Mouse (Mus musculus) cerebellum, postnatal 36 days (tissue): ENCODE measurements at regions not wholly inside any gene's neighbourhood (a gene's known extent, or its start where the extent isn't known, plus 50 kb on each side); places are given as distances from the start of the nearest gene placed in this dataset.
"Not testable (repeated sequence)": the region's sequence is repeated elsewhere in the genome, so short reads cannot be mapped to it uniquely, and the experiment has no call there.

Source experiments
- DNase-seq, 2 experiments: peaks; one replicate each; pipeline ENCODE4 v3.0.0; 2021 to 2022; ENCODE audit warnings: mixed read lengths in 2 of 2

DNA sequence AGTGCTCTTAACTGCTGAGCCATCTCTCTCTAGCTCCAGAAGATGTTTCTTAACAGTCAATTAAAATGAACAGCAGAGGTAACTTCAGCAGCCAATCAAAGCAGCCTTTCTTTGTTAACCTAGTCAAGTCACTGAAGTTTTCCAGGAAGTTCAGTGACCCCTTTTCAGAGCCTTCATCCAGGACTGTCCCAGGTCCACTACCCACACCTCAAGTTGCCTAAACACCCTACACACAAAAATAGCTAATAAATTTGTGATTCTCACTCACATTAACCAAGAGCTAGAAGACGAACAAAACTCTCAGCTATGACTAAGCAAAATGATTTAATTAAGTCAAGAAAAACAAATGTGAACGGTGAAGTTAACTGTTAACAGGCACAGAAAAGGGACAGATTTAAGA lies 214.0 kb upstream of the Smim15 start:
- no peak for DNase-seq

GRCm38 (mm10) chr13:107829861-107830260 lies 214.4 kb upstream of the Smim15 start:
- DNase-seq: no peak

- DNase-seq: no peak
These were observed 218.6 kb upstream of the Smim15 start for GRCm38 (mm10) chr13:107825636-107826035.

- no peak for DNase-seq
These were observed 220.9 kb upstream of the Smim15 start for GRCm38 (mm10) chr13:107823342-107823741.

- DNase-seq: no peak
These were observed 222.0 kb upstream of the Smim15 start for GRCm38 (mm10) chr13:107822198-107822597.

- DNase-seq: no peak
These were observed 230.6 kb upstream of the Smim15 start for GRCm38 (mm10) chr13:107813562-107814161.

DNA sequence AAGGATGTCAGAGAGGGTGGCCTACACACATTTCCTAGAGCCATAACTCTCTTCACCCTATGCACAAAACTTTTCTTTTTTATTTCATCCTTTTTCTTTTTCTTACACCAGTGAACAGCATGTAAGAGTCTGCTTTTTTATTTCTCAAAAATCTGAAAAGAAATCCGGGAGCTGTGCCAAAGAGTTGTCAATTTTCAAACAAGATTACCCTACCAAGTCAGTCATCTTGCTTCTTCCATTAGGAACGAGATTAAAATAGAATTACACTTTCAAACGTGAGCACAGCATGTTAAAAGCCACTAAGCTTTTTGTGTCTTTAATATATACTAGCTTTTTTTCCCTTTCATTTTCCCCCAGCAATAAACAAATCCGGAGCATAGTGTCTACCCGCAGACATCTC lies 232.2 kb upstream of the Smim15 start:
- DNase-seq: no peak

DNA sequence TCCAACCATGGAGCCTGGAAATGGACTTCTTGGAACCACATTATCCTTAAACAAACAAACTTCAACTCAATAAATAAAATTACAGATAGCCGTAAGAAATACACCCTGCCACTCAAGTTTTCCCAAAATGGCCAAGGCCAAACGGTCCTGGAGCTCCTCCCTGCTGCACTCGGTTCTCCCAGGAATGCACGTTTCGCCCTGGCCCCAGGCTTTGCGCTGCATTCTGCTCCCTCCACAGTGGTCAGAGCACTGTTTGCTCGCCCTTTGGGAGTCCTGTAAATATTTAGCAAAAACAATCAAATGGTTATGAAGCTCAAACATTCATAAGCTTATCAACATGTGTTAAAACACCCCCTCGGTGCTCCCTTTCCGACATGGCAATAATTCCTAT lies 233.4 kb upstream of the Smim15 start:
- no peak for DNase-seq

- no peak for DNase-seq
These were observed 234.0 kb upstream of the Smim15 start for GRCm38 (mm10) chr13:107810060-107810801.

DNA sequence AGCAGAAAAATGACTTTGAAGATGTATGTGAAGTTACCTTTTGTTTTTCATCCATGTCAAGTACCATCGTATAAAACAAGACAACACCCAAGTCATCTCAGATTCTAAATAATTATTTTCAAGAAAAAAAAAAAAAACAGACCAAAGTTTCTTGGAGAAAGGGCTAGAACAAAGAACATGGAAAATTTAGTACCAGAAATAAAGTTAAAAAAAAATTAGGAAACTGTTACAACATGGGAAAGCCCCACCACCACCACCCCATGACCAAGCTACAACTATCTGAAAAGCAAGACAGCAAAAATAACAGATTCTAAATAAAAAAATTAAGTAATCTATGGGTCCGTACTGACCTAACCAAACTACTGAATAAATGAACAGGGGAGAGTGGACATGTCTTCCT lies 235.3 kb upstream of the Smim15 start:
- DNase-seq: no peak

DNA sequence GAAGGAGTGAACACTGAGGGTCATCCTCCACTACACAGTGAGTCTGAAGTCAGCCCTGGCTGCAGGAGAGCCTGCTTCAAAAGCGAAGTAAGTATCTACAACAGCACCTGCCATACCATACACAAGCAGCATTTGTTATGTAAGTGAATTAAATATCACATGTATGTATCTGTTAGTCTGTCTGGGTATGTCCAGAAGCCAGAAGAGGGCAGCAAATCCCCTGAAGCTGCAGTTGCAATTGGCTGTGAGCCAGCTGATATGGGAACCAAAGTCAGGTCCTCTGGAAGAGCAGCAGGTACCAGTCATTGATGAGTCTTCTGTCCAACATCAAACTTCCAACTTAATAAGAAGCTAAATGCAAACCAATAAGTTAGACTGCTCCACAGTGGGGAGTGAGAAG lies 239.8 kb upstream of the Smim15 start:
- DNase-seq: no peak

DNA sequence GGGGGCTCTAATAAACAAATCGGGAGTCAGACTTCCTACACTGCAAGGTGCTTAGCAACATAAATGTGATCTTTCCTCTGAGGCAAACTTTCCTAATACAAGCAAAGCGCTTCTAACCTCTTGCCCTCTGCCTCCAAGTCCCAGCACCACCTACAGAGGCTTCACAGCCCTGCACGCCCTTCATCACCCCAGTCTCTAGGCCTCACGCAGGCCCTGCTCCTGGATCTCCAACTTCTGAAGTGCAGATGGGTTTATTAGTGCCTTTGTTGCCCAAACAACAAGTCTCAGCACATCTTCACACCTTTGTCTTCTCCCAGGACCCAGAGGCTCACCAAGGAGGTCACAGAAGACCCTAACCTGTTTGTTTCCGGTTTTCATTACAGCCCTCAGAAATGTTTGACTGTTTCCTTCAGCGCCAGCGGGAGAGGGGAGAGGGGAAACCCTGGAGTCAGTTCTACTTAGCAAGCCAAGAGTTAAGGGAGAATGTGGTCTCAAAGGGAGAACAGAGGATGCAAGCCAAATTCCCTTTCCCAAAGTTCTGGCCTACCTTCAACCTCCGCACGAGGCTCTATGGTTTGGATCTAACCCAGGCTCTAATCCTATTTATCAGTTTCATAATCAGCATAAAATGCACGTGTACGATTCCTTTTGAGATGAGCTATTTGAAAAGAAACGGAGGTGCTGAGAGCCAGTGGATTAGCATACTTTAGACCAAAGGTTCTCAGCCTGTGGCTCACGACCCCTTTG lies 244.9 kb upstream of the Smim15 start:
- DNase-seq: no peak

DNA sequence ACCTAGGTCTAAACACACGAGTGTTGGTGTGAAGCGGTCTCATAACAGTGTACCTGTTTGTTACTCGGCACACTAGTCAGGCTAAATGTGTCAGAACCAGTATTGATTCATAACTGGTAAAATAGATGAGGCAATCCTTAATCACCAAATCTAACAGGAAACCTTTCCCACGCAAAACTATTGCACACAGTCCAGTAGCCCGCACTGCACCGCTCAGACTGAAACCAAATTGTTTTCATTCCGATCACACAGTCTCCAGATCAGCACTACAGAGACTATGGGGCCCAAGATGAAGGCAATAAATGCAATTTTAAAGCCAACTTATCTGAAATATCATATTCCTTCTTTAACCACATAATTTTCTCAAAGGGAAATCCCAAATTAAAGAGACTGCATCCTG lies 246.1 kb upstream of the Smim15 start:
- no peak for DNase-seq

DNA sequence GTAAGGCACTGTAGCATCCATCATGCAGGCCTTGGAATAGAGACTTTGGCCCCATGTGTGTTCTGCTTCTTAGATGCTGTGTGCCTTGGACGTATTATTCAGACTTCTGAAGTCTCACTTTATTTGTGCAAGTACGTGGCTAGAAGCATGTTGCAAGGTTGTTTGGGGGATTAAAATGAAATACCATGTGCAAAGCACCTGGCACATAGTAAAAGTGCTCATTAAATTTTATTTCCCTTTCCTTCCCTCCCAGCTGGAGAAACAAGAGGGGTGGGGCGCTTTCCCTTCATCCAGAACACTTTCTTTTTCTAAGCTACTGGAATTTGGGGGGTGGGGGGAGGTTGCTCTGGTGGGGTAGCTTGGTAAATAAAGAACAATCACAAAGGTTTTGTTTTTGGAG lies 248.7 kb upstream of the Smim15 start:
- DNase-seq: no peak

- no peak for DNase-seq
These were observed 252.5 kb upstream of the Smim15 start for GRCm38 (mm10) chr13:107791770-107792169.

- DNase-seq: no peak
These were observed 259.3 kb upstream of the Smim15 start for GRCm38 (mm10) chr13:107784971-107785370.

- no peak for DNase-seq
These were observed 262.5 kb upstream of the Smim15 start for GRCm38 (mm10) chr13:107781741-107782140.

DNA sequence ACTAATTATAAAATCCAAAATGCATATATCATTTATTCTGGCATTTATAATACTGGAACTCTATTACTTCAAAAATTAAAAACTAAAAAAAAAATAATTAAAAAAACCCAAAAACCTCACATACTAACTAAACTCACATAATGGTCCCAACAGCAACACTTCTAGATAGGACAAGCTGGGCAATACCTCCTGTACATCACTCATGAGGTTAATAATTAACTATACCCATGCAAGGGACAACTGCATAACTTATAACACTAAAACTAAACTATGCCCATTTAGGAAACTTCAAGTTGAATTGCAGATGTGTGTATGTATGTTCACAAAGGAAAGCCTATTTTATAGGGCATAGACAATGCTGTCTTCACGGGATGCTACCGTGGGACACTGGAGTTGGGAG lies 263.0 kb upstream of the Smim15 start:
- DNase-seq: no peak

DNA sequence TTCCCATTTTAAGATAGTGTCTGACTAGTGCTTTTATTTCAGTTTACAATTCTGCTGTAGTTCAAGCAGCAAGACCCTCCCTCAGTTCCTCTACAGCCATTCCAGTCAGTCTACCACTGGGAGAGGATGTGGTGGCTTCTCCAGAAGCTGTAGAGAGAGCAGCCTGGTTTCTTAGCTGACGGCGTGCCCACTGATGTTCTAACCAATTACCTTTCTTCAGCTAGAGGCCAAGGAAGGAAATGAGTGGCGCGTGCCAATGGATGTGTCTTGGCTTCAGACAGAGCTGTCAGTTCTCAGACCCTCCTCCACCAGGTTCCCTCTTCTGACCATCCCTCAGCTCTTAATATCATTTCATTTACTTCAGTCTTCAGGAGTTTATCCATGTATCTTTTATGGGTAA lies 264.7 kb upstream of the Smim15 start:
- no peak for DNase-seq

GRCm38 (mm10) chr13:107774499-107774898 lies 269.7 kb upstream of the Smim15 start:
- not testable (repeated sequence) for DNase-seq

GRCm38 (mm10) chr13:107767262-107767624 lies 277.0 kb upstream of the Smim15 start:
- DNase-seq: no peak

DNA sequence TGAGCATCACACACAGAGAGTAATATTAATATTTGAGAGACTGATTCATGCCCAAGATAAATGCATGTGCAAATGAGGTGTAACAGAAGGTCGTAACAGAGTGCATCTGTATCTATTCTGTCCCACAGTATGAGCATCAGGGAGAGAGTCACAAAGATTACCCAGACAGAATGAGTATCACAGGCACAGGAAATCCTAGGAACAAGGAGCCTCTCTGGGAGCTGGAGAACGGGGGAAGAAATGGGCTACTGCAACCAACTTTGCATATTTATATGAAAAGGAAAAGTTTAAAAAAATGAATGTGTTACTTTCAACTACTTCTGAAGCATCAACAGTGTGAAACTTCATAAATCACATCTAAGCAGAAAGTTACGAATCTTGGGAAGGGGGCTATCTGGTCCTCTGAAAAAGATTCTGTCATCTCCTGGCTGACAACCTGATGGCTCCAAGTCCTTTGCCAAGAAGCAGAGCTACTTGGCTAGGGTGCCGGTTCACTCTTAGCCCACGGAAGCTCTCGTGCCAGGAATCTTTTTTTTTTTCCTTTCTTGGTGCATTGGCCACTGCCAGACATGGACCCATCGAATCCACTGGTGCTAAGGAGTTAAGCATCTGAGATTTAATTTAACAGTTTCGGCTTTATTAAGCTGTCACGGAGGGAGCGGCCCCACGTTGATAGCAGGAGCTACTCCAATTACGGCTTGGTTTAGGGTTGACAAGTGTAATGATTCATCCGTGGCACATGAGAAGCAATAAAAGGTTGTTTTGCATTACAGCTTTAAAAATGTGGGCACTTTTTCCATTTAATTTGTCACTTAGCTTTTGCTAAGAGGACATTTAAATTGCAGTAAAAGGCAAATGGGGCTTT lies 277.6 kb upstream of the Smim15 start:
- peak in 1 of 2 experiments; percentile 10 for DNase-seq

- DNase-seq: no peak
These were observed 280.3 kb upstream of the Smim15 start for GRCm38 (mm10) chr13:107763911-107764310.
